Mouse (Mus musculus) liver, postnatal 0 days (tissue): ENCODE results near the gene Sfxn2.

Experiments used
- CTCF ChIP-seq: sonication (generic); IDR thresholded peaks from 2 replicates; pipeline ENCODE4 v1.5.1; 2016; ENCODE audit warnings: antibody characterized with exemption, low read depth
- EP300 ChIP-seq: IDR thresholded peaks from 2 replicates; pipeline ENCODE4 v1.6.1; 2016; ENCODE audit warnings: antibody characterized with exemption, low read depth, mild to moderate bottlenecking

DNA sequence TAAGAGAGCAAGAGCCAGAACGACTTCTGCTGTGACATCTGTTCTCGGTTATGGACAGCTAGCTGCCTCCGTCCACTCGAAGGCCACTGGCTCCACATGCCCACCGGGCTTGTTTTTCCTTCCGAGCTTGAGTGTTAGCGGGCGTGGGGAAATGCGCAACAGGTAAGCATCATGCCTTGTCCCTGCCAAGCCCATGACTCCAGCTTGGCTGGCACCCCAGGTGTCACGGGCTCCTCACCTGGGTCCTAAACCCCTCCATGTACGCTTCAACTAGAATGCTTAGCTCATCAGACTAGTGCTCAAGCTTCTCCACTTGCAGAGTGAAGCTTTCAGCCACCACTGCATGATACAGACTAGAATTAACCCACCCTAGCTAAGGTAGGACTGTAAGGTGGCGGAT lies 14.5 kb upstream of the Sfxn2 start:
- TF ChIP-seq CTCF (no peak), EP300 (no peak)
